Mouse (Mus musculus): Measurements from ENCODE around the gene Ddx50. TPM values are rescaled to one million over a fixed set of nuclear protein-coding genes. Genes with fewer than 3 reads are reported as not detected.
A peak's percentile ranks its signal among the peaks of the same experiment; 100 is the strongest.

Ddx50 gene
- total RNA-seq (2021): 10 to 100 TPM; 95.4 to 99.6 TPM

DNA sequence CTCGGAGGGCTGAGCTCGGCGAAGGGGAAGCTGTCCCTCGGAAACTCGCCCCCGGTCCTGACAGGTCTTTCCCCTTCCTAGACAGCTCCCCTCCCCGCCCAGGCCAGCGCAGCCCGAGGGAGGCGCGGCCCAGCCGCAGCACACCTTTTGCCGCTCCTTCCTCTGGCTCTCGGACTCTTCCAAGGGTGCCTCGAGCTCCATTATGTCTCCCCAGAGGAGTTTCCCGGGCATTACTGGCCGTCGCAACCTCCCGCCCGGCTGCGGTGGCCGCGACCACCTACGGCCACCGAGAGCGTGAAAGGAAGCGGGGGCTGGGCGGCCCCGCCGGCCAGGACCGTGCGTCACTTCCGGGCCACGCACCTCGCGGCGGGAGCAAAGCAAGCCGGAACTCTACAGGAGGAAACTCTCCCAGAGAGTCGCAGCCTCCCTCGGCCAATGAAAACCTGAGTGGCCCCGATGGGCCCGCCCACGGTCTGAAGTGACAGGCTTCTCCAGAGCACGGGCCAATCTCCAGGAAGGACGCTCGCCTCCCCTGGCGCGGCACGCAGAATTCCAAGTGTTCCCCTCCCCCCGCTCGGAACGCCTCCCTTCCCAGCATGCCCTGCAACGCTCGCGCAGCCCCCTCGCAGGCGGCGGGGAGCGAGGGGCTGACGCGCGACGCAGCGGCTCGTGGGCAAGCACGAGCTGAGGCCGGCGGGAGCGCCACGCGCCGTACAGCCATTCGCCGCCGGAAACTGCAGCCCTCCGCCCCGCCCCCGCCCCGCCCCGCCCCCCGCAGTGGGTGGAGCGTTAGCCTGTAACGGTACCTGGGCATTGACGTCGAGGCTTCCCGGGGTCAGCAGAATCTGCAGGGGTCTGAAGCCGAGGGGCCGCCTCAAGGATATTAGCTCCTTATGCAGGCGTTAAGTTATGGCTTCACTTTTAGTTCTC lies at the start of gene Ddx50:
Gene Ddx50 (minus strand): TSS at position 338 of the 930 bp plus-strand sequence.
- peak; percentile 99 for DNase-seq

DNA sequence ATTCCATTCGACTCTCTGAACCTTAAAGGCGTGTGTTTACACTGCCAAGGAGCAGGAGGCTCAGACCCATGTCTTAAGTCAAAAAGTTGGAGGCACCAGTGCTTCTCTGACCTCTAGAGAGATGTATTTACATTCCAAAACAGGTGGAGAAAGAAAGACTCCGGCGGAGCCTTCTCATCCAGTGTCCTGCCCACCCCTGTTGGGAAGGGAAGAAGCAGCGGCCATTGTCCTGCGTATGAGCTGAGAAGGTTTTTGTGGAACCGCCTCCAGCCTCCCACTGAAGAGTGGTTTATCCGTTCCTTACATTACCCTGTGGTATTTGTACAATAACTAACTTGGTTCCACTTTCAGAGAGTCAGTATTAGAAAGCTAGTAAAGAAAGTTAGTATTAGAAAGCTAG lies 41.8 kb upstream of the Ddx50 start:
- DNase-seq: no peak

DNA sequence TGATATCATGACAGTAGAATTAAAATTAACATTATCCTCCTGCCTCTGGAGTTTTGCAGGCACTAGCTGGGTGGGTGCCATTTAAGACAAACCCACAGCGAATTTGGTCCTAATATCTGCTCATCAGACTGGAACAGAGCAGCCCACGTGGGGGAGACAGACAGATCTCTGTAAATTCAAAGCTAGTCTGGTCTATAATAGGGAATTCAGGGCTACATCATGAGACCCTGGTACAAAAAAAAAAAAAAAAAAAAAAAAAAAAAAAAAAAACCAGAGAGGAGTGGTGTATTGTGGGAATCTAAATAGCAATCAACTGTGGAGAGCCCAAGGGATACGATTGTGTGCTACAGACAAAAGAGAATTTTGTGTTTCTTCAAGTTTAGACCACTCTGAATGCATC lies 41.2 kb upstream of the Ddx50 start:
- no peak for DNase-seq

DNA sequence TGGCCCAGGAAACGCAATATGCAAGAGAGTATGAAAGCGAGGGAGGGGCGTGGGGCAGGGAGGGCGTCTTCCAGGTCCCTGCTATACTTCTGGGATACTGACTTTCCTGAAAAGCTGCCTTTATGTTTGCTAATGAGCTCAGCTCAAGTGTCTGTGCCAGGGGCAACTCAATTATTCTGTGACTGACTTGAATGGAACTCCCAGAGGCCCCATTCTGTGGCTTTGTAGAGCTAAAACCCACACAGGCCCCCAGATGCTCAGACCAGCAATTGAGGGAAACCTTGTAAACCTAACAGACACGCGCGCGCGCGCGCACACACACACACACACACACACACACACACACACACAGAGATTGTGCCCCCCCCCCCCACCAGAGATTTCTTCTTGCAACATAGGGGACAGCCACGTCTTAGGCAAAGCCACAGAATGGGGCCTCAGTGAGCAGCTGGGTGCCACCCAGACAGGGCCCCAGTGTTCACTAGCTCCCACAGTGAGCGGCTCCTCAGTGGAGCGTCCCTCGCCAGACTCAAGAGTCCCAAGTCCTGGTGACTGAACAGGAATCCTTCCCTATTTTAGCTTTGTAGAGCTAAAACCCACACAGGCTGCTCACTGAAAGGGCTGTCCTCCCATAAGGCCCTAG lies 36.1 kb upstream of the Ddx50 start:
- DNase-seq: no peak

DNA sequence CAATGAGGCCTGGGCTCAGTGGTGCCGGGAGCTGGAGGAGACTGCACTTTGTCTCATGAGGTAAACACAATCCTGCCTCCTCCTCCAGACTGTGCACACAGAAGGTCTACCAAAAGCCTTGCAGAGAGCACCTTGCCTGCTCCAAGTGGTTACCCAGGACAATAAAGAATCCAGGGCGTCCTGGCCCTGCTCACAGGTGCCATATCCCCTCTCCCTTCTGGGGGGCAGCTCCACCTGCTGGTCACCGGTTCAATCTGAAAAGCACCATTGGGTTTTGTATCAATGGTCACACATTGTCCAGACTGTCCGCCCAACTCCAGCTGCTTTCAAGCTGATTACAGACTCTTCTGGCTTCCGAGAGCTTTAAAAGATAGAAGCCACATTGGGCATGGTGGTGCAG lies 32.0 kb upstream of the Ddx50 start:
- peak; percentile 56 for DNase-seq

DNA sequence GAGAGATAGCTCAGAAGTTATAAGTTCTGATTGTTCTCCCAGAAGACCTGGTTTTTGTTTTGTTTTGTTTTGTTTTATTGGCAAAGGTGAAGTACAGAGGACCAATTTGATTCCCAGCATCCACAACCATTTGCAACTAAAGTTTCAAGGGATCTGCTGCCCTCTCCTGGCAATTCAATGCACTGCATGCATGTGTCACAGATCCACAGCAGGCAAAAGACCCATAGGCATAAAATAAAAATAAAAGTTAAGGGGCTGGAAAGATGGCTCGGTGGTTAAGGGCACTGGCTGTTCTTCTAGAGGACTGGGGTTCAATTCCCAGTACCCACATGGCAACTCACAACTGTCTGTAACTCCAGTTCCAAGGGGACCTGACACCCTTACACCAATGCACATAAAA lies 28.8 kb upstream of the Ddx50 start:
- no peak for DNase-seq

DNA sequence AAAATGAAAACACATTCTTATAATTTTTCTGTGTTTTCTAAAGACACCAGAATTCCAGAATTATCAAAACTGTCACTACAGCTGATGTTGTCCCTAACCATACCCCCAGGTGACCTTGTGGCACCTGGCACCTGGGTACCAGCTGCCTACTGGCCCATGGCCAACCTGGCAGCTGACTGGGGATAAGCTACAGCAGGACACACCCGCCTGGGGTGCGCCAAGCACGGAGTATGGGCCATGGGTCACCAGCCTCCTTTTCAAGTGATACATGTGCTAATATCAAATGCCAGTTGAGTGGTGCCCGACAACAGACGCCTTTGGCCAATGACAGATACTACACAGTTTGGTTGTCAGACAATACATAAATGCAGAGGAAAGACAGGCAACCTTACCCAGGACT lies 26.3 kb upstream of the Ddx50 start:
- no peak for DNase-seq

DNA sequence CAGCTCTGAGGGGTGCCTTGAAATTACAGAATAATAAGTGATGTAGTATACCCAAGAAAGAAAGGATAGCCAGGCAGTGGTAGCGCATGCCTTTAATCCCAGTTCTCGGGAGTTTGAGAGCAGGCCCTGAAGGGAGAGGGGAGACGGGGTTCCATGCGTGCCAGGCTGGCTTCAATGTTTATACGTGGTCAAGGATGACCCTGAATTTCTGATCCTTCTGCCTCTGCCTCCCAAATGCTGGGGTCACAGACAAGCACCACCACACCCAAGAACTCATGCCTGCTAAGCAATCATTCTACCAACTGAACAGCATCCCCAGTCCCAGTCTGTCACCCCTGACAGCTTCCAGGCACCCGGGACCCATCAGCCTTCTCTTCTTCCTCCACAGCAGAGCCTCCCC lies 25.2 kb upstream of the Ddx50 start:
- DNase-seq: no peak

DNA sequence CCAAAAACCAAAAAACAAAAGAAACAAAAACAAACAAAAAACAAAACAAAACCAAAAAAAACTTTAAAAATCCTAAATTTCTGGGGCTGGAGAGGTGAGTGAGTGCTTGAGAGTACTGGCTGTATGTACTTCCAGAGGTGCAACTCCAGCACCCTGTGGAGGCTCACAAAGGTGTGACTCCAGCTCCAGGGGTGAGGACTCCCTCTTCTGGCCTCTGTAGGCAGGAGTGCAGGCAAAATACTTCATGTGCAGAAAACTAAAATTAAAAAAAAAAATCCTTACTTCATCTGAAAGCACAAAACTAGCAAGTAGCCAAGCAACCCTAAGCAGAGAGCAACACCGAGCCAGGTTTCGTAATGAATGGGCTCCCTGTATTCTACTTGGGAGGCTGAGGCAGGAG lies 21.3 kb upstream of the Ddx50 start:
- no peak for DNase-seq

DNA sequence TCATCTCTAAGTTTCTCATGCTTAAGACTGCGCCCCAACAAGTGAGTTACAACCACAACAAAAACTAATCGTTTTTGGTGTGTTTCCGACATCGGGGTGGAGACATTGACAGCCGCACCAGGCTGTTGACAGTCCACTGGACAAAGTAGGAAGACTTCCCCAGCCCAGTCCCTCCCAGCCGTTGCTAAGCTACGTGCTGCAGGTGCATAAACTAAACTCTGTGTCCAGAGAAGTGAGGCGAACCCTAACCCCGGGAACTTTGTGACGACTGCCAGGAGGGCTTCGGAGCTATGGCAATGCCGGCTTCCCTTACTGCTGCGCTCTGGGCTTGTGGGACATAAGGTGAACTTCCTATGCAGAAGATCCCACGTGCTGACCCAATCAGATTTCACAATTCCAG lies 18.2 kb upstream of the Ddx50 start:
- DNase-seq: no peak

DNA sequence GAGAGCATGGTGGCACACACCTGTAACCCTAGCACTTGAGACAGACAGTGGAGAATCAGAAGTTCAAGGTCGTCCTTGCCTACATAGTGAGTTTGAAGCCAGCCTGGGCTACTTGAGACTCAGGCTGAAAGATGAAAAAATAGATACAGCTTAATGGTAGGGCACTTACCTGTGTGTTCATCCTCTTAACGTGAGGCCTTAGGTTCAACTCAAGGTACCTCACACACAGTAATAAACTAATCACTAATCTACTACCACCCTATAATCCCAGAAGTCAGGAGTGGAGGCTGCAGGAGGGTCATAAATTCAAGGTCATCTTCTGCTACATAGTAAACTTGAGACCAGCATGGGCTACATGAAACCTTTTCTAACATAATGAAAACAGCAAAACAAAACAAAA lies 17.4 kb upstream of the Ddx50 start:
- DNase-seq: no peak

DNA sequence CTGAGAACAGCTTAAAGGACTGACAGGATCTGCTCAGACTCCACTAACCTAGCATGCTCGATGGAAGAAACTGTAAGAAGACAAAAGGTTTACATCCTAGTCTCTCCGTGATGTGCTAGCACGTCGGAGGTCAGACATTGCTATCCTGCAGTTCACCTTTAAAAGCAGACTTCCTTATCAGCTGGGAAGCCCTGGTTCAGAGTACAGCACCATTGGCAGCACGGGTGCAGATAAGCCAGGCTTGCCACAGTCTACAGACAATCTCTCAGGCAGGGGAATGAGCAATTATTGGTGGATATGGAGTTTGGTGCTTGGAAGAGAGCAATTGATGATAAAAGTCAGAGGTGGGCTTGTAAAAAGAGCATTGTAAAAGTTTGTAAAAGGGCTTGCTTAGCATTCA lies 17.0 kb upstream of the Ddx50 start:
- no peak for DNase-seq

DNA sequence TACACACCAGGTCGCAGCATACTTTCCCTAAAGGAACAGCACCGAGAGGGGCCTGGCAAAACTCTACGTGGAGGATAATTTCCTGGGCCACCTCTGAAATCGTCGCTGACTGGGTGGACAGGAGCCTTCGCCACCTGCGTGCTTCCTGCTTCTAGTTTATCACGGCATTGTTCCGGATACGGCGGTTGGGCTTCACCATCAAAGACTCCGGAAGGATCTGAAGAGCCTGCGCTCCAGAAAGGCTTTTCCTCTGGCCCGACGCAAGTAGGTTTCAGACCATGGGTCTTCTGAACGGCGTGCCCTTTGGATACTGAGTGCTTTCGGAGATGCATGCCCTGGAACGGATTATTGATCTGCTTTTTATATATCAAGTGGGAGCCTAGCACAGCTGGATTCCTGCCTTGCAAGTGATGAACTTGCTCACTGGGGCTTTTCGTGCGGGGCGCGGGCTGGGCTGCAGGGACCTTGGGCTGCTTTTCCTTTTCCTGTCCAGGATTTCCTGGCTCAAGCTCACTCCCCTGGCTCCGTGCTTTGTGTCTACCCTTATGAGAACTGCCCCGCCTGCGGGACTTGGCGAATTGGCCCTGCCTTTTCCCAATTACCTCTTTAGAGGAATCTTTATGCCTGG lies 14.1 kb upstream of the Ddx50 start:
- peak; percentile 74 for DNase-seq

DNA sequence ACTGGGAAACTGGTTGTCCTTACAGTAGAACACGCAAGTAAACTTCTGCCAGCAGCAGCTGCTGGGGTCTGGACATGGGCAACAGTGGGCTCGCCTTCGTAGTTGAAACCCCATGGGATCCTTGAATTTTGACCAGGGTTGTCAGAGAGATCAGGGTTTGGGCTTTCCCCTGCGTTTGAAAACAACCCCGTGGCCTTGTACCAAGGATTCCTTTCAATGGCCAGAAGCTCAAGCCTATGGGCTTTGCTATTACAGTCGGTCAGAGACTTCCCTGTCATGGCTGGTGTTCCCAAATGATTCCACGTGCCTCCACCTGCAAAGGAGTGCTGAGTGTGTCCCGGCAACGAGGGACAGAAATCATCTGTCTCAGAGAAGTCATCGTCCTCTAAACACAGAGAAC lies 13.2 kb upstream of the Ddx50 start:
- no peak for DNase-seq

DNA sequence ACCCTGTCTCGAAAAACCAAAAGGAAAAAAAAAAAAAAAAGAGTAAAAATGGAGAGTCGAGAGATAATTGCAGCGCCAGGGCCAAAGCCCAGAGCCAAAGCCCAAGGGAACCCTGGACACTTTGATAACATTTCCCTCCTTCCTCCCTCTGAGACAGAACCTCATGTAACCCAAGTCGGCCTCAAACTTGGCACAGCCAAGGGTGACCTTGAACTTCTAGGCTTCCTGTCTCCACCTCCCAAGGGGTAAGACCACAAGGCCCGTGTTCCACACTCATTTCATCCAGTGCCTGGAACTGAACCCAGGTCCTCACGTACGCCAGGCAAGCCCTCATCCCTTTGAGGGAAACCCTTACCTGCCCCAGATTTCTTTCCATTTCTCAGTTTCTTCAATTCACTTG lies 5.7 kb upstream of the Ddx50 start:
- peak; percentile 10 for DNase-seq

DNA sequence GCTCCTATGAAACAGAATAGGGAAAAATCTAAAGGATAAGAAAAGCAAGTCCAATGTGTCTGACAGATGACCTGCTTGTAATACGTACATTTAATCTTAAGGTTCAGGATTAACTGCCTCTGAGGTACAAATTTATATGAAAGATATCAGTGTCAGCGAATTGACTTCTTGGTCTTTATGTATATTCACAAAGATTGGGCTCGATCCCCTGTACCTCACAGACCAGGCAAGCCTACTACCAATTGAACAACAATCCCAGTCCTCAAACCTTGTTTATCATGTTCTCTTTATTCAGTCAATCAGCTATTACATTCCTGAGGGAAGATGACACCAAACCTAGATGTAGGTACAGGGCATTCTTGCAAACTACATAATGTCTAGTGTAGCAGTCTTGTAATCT lies 943 bp upstream of the Ddx50 start:
- DNase-seq: no peak

DNA sequence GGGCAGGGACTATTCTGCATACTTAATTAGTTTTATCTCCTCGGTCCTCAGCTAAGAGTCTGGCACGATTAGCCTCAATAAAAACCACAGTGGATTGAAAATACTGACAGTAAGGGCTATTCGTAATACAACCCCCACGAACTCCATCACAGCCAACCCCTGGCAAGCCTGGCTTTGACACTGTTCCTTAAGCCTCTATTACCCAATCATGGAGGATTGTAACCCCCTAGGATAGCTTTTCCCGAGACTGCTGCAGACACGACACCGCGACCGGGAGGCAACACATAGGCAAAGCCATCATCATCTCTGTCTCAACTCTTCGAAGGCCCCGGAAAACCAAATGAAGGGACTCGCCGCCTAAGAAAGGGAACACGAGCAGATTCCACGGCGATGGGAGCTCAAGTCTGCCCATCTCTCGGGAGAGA lies 648 bp downstream of the Ddx50 start:
- DNase-seq: no peak

DNA sequence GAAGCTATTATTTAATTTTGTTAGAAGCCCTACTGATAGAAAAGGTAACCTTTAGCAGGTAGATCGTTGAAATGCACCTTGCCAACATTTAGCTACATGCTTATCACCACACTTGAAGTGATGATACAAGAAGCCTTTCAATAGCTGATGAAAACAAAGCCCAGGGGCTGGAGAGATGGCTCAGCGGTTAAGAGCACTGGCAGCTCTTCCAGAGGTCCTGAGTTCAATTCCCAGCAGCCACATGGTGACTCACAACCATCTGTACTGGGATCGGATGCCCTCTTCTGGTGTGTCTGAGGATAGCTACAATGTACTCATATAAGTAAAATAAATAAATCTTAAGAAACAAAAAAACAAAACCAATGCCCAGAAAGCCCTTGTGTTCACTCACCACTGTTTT lies 46.9 kb downstream of the Ddx50 start:
- no peak for DNase-seq

DNA sequence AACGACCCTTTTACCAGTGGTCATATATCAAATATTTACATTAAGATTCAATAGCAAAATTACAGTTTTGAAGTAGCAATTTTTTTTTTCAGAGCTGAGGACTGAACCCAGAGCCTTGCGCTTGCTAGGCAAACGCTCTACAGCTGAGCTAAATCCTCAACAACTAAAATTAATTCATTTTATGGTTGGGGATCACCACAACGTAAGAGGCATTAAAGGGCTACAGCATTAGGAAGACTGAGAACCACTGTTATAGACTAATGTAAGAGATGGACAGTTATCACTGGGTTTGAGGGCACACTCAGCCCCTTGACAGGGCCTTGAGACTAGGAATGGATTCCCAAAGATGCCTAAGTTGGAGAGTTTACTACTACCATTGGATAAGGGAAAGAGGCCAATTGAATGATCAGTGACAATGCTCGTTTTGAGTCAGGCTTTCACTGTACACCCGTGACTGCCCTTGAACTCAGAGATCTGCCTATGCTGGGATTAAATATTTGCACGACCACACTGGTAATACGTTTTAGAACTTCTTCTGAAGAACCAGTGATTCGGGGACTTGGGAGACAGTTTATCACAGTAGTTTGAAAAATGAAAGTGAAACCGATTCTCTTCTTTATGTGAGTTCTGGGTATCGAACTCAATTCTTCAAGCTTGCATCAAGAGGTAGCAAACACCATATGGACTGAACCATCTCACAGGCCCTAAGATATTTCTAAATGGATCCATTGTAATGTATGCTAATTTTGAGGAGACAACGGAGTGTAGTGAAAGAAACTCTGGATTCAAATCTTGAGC lies 47.6 kb downstream of the Ddx50 start:
- no peak for DNase-seq

DNA sequence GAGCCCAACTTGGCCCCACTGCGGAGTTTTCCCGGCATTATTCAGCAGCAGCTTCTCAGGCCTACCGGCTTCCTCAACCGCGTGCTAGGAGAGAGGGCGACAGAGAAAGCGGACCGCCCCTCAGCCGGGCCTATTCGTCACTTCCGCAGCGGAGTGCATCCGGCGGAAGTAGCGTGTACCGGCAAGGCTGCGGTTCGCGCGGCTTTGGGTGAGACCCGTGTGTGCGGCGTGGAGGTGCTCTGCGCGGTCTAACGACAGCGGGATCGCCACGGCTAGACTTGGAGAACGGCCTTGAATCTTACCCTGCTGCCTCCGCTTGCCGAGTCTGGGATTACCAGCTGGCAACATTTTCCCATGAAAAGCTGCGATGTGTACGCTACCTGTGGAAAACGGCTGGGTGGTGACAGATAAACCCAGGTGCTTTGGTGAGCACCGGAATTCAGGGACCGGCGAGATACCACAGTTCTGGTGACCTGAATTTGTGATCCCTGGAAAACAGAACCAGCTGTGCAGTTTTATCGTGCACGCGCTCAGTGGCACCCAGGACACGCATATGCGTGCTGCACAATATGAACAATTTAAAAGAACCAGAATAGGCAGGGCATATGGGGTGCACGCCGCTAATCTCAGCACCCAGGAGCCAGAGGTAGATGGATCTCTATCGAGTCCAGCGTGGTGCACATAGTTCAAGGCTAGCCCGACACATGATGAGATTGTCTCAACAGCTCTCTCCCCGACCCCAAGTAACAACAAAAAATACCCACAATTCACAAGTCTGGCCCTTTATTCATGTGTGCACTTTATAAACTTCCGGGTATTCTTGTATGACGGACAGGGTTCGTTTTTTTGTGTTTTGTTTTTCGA lies 48.6 kb downstream of the Ddx50 start, which contains the start of gene Ddx21:
Gene Ddx21 (minus strand): TSS at position 105 of the 864 bp plus-strand sequence.
- DNase-seq: peak; percentile 91

DNA sequence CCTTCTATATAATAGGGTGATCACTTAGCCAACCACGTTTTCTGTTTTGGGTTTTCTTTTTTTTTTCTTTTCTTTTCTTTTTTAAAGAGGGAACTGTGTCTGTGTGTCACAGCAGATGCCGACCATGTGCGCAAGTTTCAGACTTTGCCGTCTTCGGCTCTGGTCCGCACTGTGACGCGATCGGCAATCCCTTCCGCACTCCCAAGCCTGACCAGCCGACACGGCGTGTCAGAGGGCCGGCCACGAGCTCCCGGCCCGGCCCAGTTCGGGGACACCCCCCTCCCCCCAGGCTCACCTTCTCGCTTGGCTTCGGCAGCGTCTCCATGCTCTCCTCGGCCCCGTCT lies 49.2 kb downstream of the Ddx50 start:
- no peak for DNase-seq

Measured in heart, postnatal 4 days (tissue).